Mouse (Mus musculus) erythroblast, embryonic 14.5 days (primary cell): ENCODE measurements around the gene Cmbl.

ENCODE experiments used
- GATA1 ChIP-seq: IDR thresholded peaks from 2 replicates; pipeline ENCODE4 v1.6.1; 2012; ENCODE audit warnings: low read length, inconsistent platforms, mixed read lengths
- TAL1 ChIP-seq: IDR thresholded peaks from 3 replicates; pipeline ENCODE4 v1.6.1; 2012; ENCODE audit warnings: low read length, inconsistent platforms, mixed read lengths

DNA sequence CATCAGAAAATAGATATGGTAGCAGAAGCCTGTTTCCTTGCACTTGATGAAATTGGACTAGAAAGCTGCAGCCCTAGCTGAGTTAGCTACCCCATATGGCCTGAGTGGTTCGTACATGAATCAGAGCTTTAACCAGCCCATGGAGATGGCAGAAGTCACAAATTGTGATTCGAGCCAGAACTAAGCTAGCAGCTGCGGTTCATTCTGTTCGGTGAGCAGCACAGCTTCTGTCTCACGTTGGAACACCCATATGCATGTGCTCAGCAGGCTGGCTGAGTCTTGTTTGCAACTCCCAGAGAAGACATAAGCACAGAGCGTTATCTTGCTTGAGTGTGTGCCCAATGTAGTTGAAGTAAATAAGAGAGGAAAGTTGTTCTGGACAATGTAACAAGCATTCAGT, 69.4 kb downstream of the Cmbl start:
- no peak for TF ChIP-seq GATA1
- no peak for TF ChIP-seq TAL1
